Mouse (Mus musculus) kidney, embryonic 15.5 days (tissue): ENCODE results near the gene Arhgap19. TPM values are rescaled to one million over a fixed set of nuclear protein-coding genes. Genes with fewer than 3 reads are reported as not detected.

ENCODE experiments used
- ATAC-seq: fragments of 200-750 bp; cut with Nextera tagmentation; replicated peaks from 2 replicates; pipeline ENCODE4 v1.8.0; 2017; ENCODE audit warnings: moderate TSS enrichment; ENCODE audit not compliant: low FRiP score
- H3K27ac ChIP-seq: fragments of 300-500 bp; sonication (generic); 2 replicates; pipeline ENCODE4 v1.5.1; 2015; ENCODE audit warnings: mild to moderate bottlenecking, inconsistent platforms
- H3K27me3 ChIP-seq: fragments of 300-500 bp; sonication (generic); 2 replicates; pipeline ENCODE4 v1.6.1; 2015; ENCODE audit warnings: inconsistent platforms
- H3K36me3 ChIP-seq: fragments of 300-500 bp; sonication (generic); 2 replicates; pipeline ENCODE4 v1.6.1; 2015; ENCODE audit warnings: inconsistent platforms
- H3K4me1 ChIP-seq: fragments of 300-500 bp; sonication (generic); 2 replicates; pipeline ENCODE4 v1.6.1; 2015; ENCODE audit warnings: inconsistent platforms
- H3K4me2 ChIP-seq: fragments of 300-500 bp; sonication (generic); 2 replicates; pipeline ENCODE4 v1.6.1; 2015; ENCODE audit warnings: moderate library complexity, mild to moderate bottlenecking, inconsistent platforms
- H3K4me3 ChIP-seq: fragments of 300-500 bp; sonication (generic); replicated peaks from 2 replicates; pipeline ENCODE4 v1.5.1; 2015; ENCODE audit warnings: mild to moderate bottlenecking, inconsistent platforms
- H3K9ac ChIP-seq: fragments of 300-500 bp; sonication (generic); 2 replicates; pipeline ENCODE4 v1.6.1; 2015; ENCODE audit warnings: mild to moderate bottlenecking, inconsistent platforms
- H3K9me3 ChIP-seq: fragments of 300-500 bp; sonication (generic); replicated peaks from 2 replicates; pipeline ENCODE4 v1.6.1; 2016; ENCODE audit warnings: inconsistent platforms
- WGBS: fragments of 180-500 bp; shearing (Covaris S2); methylation state at CpG from one replicate; pipeline ENCODE4 v1.1.7; 2015; ENCODE audit warnings: mixed read lengths; 5-methylcytosine and 5-hydroxymethylcytosine counted together
- polyA plus RNA-seq: library from polyadenylated mRNA; unstranded; fragments of >200 nt; fragmentation: Nextera tagmentation; extraction: Ambion mirVana; gene quantifications from 2 replicates; pipeline ENCODE4 v1.2.1, GENCODE M21; 2015

The Arhgap19 gene
- polyA plus RNA-seq, 1 experiment from 2014 or later = 29.7 TPM

DNA sequence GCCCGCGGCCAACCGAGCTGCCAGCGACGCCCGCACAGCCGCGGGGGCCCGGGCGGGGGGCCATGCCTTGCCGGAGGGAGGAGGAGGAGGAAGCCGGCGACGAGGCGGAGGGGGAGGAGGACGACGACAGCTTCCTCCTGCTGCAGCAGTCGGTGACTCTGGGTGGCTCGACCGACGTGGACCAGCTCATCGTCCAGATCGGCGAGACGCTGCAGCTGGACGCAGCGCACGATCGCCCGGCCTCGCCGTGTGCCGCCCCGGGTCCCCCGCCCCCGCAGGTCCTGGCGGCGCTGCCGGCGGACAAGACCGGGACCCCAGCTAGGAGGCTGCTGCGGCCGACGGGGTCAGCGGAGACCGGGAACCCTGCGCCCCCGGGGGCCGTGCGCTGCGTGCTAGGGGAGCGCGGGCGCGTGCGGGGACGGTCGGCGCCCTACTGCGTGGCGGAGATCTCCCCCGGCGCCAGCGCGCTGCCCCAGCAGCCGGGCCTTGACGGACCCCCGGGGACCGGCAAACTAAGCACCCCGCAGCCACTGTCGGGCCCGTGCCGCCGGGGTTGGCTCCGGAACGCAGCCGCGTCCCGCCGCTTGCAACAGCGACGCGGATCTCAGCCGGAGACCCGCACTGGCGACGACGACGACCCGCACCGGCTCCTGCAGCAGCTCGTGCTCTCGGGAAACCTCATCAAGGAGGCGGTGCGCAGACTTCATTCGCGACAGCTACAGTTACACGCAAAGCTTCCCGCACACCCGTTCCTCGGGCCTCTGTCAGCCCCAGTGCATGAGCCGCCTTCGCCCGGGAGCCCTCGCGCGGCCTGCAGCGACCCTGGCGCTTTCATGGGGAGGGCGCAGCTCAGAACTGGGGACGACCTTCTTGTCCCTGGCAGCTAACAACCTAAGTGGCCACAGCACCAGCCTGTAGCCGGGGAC, 28.5 kb upstream of the Arhgap19 start:
- peak; percentile 69 for ATAC-seq
- Histone ChIP-seq H3K4me3 (peak overlapping the region; percentile 75), H3K9me3 (no peaks in the 10 kb centered on the region), H3K4me1 (peaks cover 26% of the 10 kb centered on the region), H3K9ac (peak overlapping the region; percentile 65), H3K36me3 (no peaks in the 10 kb centered on the region), H3K4me2 (peak overlapping the region; percentile 99), H3K27ac (peak overlapping the region; percentile 95), H3K27me3 (peaks cover 31% of the 10 kb centered on the region)
- WGBS = under 1% methylated on average over 112 of the region's 112 CpGs

GRCm38 (mm10) chr19:41829381-41830105, 27.7 kb upstream of the Arhgap19 start, which contains the start of gene Frat1:
Frat1 (plus strand) TSS chr19:41829970.
- peak within 1 kb of the TSS; percentile 95 for H3K27ac ChIP-seq
- H3K9me3 ChIP-seq = no peaks in the 10 kb centered on the region
- peaks cover 26% of the 10 kb centered on the region for H3K4me1 ChIP-seq
- peak within 1 kb of the TSS; percentile 99 for H3K4me2 ChIP-seq
- H3K4me3 ChIP-seq = peak within 1 kb of the TSS; percentile 75
- peak; percentile 95 for ATAC-seq
- no peaks in the 10 kb centered on the region for H3K36me3 ChIP-seq
- under 1% methylated on average over 34 of the region's 39 CpGs for WGBS
- H3K9ac ChIP-seq = peak within 1 kb of the TSS; percentile 65
- peaks cover 31% of the 10 kb centered on the region for H3K27me3 ChIP-seq

- no peak for ATAC-seq
- Histone ChIP-seq H3K9me3 (no peaks in the 10 kb centered on the region), H3K27ac (peak overlapping the region; percentile 69), H3K27me3 (peaks cover 31% of the 10 kb centered on the region), H3K9ac (no peak overlapping the region), H3K36me3 (no peaks in the 10 kb centered on the region), H3K4me3 (peak overlapping the region; percentile 75), H3K4me1 (peaks cover 26% of the 10 kb centered on the region), H3K4me2 (peak overlapping the region; percentile 99)
- 69% methylated on average over 3 of the region's 3 CpGs for WGBS
Observed at GRCm38 (mm10) chr19:41828941-41829340, 27.1 kb upstream of the Arhgap19 start.

DNA sequence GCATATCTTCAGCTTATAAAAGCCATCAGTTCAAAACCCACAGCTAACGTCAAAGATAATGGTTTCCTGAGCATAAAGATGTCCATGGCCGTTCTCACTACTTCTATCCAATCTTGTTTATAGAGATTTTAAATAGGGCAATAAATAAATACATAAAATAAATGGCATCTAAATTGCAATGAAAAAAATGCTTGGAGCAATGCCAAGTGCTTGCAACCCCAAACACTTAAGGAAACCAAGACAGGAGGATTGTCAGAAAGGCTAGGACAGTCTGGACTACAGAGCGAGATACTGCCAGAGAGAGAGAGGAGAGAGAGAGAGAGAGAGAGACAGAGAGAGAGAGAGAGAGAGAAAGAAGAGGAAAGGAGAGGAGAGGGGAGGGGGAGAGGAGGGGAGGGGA, 24.7 kb upstream of the Arhgap19 start:
- Histone ChIP-seq H3K9me3 (no peaks in the 10 kb centered on the region), H3K27ac (no peak overlapping the region), H3K4me2 (no peak overlapping the region), H3K4me1 (peaks cover 18% of the 10 kb centered on the region), H3K36me3 (no peaks in the 10 kb centered on the region), H3K9ac (no peak overlapping the region), H3K27me3 (peaks cover 8% of the 10 kb centered on the region), H3K4me3 (no peak overlapping the region)
- 73% methylated on average over 3 of the region's 3 CpGs for WGBS
- no peak for ATAC-seq

GRCm38 (mm10) chr19:41824950-41825349, 23.1 kb upstream of the Arhgap19 start:
- Histone ChIP-seq H3K36me3 (no peaks in the 10 kb centered on the region), H3K27ac (no peak overlapping the region), H3K4me2 (no peak overlapping the region), H3K27me3 (no peaks in the 10 kb centered on the region), H3K9me3 (no peaks in the 10 kb centered on the region), H3K4me3 (no peak overlapping the region), H3K9ac (no peak overlapping the region), H3K4me1 (peaks cover 6% of the 10 kb centered on the region; the same call in 1 of the 2 replicates)
- ATAC-seq = no peak
- WGBS = 90% methylated on average over 5 of the region's 5 CpGs

DNA sequence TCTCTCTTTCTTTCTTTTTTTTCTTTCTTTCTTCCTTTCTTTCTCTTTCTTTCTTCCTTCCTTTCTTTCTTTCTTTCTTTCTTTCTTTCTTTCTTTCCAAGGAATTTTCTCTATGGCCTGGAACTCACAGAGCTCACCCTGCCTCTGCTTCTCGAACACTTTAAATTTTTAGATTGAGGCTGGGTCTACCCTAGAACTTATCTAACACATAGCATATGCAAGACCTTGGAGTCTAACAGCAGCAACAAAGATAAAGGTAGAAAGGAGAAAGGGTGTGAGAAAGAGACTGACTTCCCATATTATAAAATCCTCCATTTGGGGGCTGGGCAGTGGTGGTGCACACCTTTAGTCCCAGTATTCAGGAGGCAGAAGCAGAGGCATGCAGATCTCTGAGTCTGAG, 20.7 kb upstream of the Arhgap19 start:
- H3K36me3 ChIP-seq = no peaks in the 10 kb centered on the region
- 90% methylated on average over 1 of the region's 1 CpGs for WGBS
- H3K9me3 ChIP-seq = no peaks in the 10 kb centered on the region
- no peak overlapping the region for H3K4me2 ChIP-seq
- no peak overlapping the region for H3K9ac ChIP-seq
- no peak for ATAC-seq
- H3K4me3 ChIP-seq = no peak overlapping the region
- no peak overlapping the region for H3K27ac ChIP-seq
- no peaks in the 10 kb centered on the region for H3K27me3 ChIP-seq
- peaks cover 6% of the 10 kb centered on the region; the same call in 1 of the 2 replicates for H3K4me1 ChIP-seq

DNA sequence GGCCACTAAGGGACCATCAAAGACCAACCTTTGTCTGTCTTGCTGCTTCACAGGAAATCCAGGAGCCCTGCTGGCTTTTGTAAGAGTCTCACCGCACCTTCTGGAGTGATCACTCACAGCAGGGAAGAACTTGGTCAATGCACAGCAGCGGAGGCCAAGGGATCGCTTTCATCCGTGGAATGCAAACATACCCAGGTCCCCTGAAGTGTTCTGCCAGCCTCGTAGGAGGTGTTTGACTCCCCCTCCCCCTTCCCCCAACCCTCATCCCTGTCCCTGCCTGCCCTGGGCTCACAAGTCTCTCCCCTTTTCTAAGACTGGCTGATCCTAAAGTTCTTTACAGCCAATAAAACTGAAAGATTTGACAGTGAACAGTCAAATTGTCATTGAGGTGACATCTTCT, 19.6 kb upstream of the Arhgap19 start:
- Histone ChIP-seq H3K27ac (no peak overlapping the region), H3K4me2 (no peak overlapping the region), H3K4me3 (no peak overlapping the region), H3K9ac (no peak overlapping the region), H3K4me1 (peaks cover 16% of the 10 kb centered on the region), H3K36me3 (no peaks in the 10 kb centered on the region), H3K27me3 (no peaks in the 10 kb centered on the region), H3K9me3 (no peaks in the 10 kb centered on the region)
- ATAC-seq = no peak
- WGBS = 18% methylated on average over 5 of the region's 5 CpGs

- H3K36me3 ChIP-seq = no peaks in the 10 kb centered on the region
- no peak overlapping the region for H3K4me3 ChIP-seq
- 84% methylated on average over 4 of the region's 4 CpGs for WGBS
- no peaks in the 10 kb centered on the region for H3K9me3 ChIP-seq
- no peak overlapping the region for H3K4me2 ChIP-seq
- peaks cover 16% of the 10 kb centered on the region for H3K4me1 ChIP-seq
- H3K9ac ChIP-seq = no peak overlapping the region
- ATAC-seq = no peak
- no peaks in the 10 kb centered on the region for H3K27me3 ChIP-seq
- H3K27ac ChIP-seq = no peak overlapping the region
Observed at GRCm38 (mm10) chr19:41818749-41819148, 16.9 kb upstream of the Arhgap19 start.

DNA sequence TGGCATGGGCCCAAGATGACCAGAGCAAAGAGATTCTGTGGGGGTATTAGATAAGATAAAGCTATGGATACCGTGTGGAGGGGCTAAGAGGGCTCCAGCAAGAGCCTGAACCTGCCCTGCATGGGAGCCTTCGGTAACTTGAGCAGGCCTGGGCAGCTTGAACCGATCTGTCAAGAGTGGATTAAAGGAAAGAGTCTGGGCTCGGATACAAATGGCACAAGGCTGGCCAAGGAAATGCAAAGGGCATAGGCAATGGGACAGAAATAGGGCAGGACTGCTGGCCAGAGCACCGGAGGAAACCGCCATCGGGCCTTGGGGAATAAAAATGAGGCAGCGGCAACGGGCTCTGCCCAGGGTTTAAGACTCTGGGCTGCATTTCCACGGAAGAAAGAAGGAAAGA, 15.5 kb upstream of the Arhgap19 start:
- Histone ChIP-seq H3K9ac (no peak overlapping the region), H3K27me3 (no peaks in the 10 kb centered on the region), H3K4me2 (no peak overlapping the region), H3K9me3 (no peaks in the 10 kb centered on the region), H3K27ac (no peak overlapping the region), H3K36me3 (no peaks in the 10 kb centered on the region), H3K4me3 (no peak overlapping the region), H3K4me1 (peaks cover 16% of the 10 kb centered on the region)
- WGBS = 46% methylated on average over 10 of the region's 10 CpGs
- ATAC-seq = no peak

GRCm38 (mm10) chr19:41816915-41817314, 15.1 kb upstream of the Arhgap19 start:
- Histone ChIP-seq H3K27me3 (no peaks in the 10 kb centered on the region), H3K36me3 (no peaks in the 10 kb centered on the region), H3K9ac (no peak overlapping the region), H3K4me3 (no peak overlapping the region), H3K9me3 (no peaks in the 10 kb centered on the region), H3K27ac (no peak overlapping the region), H3K4me2 (no peak overlapping the region), H3K4me1 (peaks cover 16% of the 10 kb centered on the region)
- 52% methylated on average over 5 of the region's 5 CpGs for WGBS
- ATAC-seq = no peak

DNA sequence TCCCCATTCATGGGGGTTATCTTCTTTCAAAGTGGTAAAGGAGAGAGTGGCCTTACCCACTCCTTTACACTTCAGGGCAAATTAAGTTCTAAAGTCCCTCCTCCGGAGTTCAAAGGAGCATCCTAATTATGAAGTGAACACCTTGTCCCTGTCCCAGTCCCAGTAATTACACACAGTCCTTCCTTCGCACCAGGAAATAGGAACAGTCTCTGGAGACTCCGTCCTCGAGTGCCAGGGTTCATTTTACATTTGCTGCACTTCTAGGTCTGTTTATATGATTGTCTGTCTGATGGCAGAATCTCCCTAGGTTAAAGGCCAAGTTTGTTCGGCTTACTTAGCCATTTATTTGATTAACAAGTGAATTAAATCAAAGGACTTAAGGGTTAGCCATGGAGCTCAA, 14.6 kb upstream of the Arhgap19 start:
- no peak overlapping the region for H3K4me2 ChIP-seq
- no peaks in the 10 kb centered on the region for H3K27me3 ChIP-seq
- peaks cover 16% of the 10 kb centered on the region for H3K4me1 ChIP-seq
- H3K9me3 ChIP-seq = no peaks in the 10 kb centered on the region
- H3K4me3 ChIP-seq = no peak overlapping the region
- ATAC-seq = no peak
- no peak overlapping the region for H3K27ac ChIP-seq
- no peak overlapping the region for H3K9ac ChIP-seq
- no peaks in the 10 kb centered on the region for H3K36me3 ChIP-seq
- WGBS = 46% methylated on average over 5 of the region's 5 CpGs

- ATAC-seq = no peak
- peaks cover 27% of the 10 kb centered on the region for H3K4me1 ChIP-seq
Observed at GRCm38 (mm10) chr19:41813374-41813773, 11.5 kb upstream of the Arhgap19 start.

More at GRCm38 (mm10) chr19:41813374-41813773, 11.5 kb upstream of the Arhgap19 start:
- Histone ChIP-seq H3K27ac (no peak overlapping the region), H3K36me3 (no peaks in the 10 kb centered on the region), H3K9ac (no peak overlapping the region), H3K9me3 (no peaks in the 10 kb centered on the region), H3K4me2 (no peak overlapping the region), H3K4me3 (no peak overlapping the region), H3K27me3 (no peaks in the 10 kb centered on the region)
- 93% methylated on average over 4 of the region's 4 CpGs for WGBS
